Mouse (Mus musculus): Measurements from ENCODE around the gene Wdr77. TPM values are rescaled to one million over a fixed set of nuclear protein-coding genes. Genes with fewer than 3 reads are reported as not detected.
"Not testable (repeated sequence)": the region's sequence is repeated elsewhere in the genome, so short reads cannot be mapped to it uniquely, and the experiment has no call there.

Gene Wdr77
- total RNA-seq, 4 experiments from 2014 or later: 43.3 to 55.6 (median 52.0) TPM

- DNase-seq (ENCODE audit: low spot score in 2 of 2): no peak
Measured at GRCm38 (mm10) chr3:105951348-105951747, 7.8 kb upstream of the Wdr77 start.

DNA sequence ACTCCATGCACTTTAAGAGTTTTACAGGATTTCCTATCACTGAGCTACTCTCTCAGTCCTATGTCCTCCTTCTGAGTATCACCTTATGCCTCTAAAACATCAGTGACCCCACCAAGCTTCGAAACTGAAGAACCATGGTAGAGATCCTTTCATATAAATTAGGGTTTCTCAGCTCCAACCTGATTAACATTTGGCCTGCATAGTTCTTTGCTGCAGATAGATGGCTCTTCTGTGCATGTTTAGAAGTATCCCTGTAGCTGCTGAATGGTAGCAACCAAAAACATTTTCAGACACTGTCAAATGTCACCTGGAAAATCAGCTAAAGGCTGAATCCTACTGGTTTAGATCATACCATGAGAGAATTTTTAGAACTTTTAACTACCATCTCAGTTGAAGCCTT, 1.9 kb upstream of the Wdr77 start:
- DNase-seq (ENCODE audit: low spot score in 2 of 2): no peak

DNA sequence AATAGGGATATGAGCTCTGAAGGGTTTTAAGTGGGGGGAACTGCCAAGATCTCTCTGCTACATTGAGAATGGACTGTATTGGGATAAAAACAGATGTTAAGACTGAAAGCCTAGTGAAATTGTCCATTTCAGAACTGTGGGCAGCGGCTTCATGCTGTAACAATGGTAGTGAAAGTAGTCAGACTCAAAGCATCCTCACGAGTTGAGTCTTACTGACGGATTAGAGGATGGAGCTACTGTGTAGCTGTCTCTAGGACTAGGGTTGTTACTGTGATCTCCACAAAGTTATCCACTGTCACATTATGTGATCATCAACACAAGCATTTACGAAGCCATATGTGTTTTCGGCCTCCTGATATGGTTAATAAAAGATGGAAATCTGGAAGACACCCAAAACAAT, 965 bp upstream of the Wdr77 start:
- DNase-seq (ENCODE audit: low spot score in 2 of 2): no peak

- peak in 1 of 2 experiments; percentile 23 for DNase-seq (ENCODE audit: low spot score in 2 of 2)
Measured at GRCm38 (mm10) chr3:105959585-105959984, 416 bp downstream of the Wdr77 start.

DNA sequence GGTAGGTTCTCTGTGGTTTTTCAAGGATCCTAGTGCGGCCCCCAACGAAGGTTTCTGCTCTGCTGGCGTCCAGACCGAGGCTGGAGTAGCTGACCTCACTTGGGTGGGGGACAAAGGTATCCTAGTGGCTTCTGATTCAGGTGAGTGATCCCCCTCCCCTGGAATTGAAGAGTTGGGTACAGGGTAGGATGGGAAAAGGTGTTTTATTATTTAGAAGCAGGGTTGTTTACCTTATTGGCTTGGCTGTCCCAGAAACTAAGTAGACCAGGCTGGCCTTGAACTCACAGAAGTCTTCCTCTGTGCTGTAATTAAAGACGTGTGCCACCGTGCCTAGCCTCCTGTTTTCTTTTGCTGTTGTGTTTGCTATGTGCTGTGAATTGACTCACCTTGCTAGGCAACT, 830 bp downstream of the Wdr77 start, which contains the start of gene Atp5f1:
Atp5f1 (minus strand) TSS at position 101 of the 400 bp plus-strand sequence.
- DNase-seq (ENCODE audit: low spot score in 2 of 2): no peak

GRCm38 (mm10) chr3:105960700-105961099, 1.5 kb downstream of the Wdr77 start:
- DNase-seq (ENCODE audit: low spot score in 2 of 2): no peak

- DNase-seq (ENCODE audit: low spot score in 2 of 2): no peak
Measured at GRCm38 (mm10) chr3:105971831-105972446, 12.8 kb downstream of the Wdr77 start.

GRCm38 (mm10) chr3:105973411-105973810, 14.2 kb downstream of the Wdr77 start, which contains the start of gene Ovgp1:
TSS of gene Ovgp1 (plus strand) at chr3:105973711.
- DNase-seq (ENCODE audit: low spot score in 2 of 2): no peak

DNA sequence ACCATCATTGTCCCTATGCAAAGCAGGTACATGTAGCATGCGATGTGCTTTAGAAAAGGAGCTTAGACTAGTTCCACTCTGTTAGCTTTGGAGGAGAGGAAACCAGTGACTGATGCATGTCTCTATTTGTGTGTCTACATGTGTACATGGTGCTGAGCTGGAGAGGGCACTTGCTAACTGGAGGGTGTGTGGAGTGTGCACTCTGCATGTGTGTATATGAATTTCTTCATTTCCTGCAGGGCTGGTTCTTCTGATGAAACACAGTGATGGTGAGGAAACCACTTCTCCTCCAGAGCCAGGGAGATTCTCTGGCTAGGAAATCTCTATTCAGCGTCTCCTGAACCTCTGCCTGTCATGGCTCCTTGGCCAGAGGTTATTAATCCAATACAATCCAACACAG, 15.0 kb downstream of the Wdr77 start:
- no peak for DNase-seq (ENCODE audit: low spot score in 2 of 2)

GRCm38 (mm10) chr3:105989611-105990010, 30.4 kb downstream of the Wdr77 start:
- DNase-seq (ENCODE audit: low spot score in 2 of 2): not testable (repeated sequence)

GRCm38 (mm10) chr3:105991653-105992283, 32.6 kb downstream of the Wdr77 start:
- DNase-seq (ENCODE audit: low spot score in 2 of 2): peak in 1 of 2 experiments; percentile 55

GRCm38 (mm10) chr3:105994730-105995129, 35.6 kb downstream of the Wdr77 start:
- no peak for DNase-seq (ENCODE audit: low spot score in 2 of 2)

DNA sequence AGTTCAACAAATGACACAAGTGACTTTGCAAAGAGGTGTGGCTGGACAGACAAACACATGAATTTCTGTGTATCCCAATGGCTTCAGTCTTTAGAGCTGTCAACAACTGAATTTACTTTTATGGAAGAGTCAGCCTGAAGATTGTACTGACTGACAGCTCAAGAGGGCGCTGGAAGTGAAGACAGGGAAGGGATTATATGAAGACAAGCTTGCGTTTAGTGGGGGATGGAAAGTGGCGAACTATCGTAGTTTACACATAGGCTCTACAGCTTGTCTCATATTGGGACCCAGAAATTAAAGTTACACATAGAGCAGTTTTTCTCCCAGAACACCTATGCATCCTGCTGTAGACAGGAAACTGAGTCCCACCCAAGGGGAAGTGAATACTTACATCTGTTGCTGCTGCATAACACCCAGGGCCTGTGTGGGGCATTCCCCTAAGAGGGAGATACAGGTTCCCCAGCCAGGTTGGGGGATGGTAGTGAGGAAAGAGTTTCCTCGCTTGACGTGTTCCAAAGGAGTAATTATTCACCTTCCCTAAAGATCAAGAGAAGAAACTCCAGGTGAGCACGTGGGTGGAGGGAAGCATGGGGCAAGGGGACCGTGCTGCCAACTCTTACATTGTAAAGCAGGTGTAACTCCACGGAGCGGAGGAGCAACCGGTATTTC, 41.7 kb downstream of the Wdr77 start:
- no peak for DNase-seq (ENCODE audit: low spot score in 2 of 2)

DNA sequence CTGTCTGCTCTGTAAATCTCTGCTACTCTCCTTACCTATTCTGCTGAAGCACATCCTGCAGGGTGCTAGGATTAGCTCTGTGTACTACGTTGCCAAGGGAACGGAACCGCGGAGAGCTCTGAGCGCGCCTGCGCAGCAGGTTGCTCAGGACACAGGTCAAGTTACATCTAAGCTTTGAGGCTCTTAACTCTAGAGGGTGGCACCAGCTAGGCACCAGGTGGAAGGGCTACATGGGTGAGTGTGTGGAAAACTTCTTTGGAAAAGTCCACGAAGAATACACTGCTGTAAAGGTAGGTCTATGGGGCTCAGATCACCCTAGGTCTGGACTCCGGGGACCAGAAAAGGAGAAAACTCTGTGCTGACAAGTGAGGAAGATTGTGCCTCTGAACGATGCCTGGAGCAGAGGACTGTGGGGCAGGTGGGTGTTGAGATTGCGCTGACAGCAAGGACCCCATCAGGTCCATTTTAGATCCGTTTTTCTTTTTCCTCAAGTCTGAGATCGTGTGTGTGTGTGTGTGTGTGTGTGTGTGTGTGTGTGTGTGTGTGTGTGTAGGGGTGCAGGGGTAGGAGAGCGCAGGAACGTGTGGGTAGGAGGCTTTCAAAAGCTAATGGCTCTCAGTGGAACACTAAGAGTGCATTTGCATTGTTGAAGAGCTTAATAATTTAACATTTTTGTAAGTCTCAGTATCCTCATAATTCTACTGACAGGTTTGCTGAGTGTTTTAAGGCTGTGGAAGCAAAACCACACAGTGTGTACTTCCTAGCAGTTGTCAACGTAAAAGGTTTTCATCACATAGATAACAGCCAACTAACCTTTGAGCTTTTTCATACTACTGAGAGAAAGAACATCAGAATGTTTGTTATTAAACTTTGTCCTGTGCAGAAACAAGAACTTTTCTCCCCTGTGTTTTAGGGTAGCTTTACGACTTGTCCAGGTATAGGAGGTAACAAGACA, 42.5 kb downstream of the Wdr77 start:
- peak in 1 of 2 experiments; percentile 32 for DNase-seq (ENCODE audit: low spot score in 2 of 2)

- DNase-seq (ENCODE audit: low spot score in 2 of 2): not testable (repeated sequence)
Measured at GRCm38 (mm10) chr3:106003360-106003759, 44.2 kb downstream of the Wdr77 start.

GRCm38 (mm10) chr3:106014546-106014945, 55.4 kb downstream of the Wdr77 start, which contains the start of gene Pifo:
TSS of gene Pifo (minus strand) at chr3:106014646.
- DNase-seq (ENCODE audit: low spot score in 2 of 2): no peak

Other genes starting within 250 kb of the Wdr77 start
- gene Rap1a, start 158.0 kb upstream of the Wdr77 start, total RNA-seq (2022): 100 to 1,000 TPM in 1 of 4 experiments, 10 to 100 TPM in 3; 80.2 to 101 (median 89.7) TPM
- gene Adora3, start 88.5 kb upstream of the Wdr77 start, total RNA-seq (2022): 1 to 10 TPM in 3 of 4 experiments, under 1 TPM in 1; 0.89 to 3.8 (median 2.5) TPM
- gene Tmigd3, start 88.5 kb upstream of the Wdr77 start, total RNA-seq (2022): under 1 TPM; 0.41 to 0.78 (median 0.63) TPM
- gene I830077J02Rik, start 26.7 kb upstream of the Wdr77 start, total RNA-seq (2022): 1 to 10 TPM in 3 of 4 experiments, under 1 TPM in 1; 0.47 to 2.4 (median 1.5) TPM
- 100 to 1,000 TPM; 237 to 261 (median 249) TPM for gene Atp5f1, start 730 bp downstream of the Wdr77 start, total RNA-seq (2022)
- gene Ovgp1, start 14.3 kb downstream of the Wdr77 start, total RNA-seq (2022): 1 to 10 TPM; 2.7 to 5.4 (median 4.1) TPM
- 1 to 10 TPM in 2 of 4 experiments, under 1 TPM in 2; 0.55 to 1.1 (median 0.81) TPM for gene Pifo, start 55.3 kb downstream of the Wdr77 start, total RNA-seq (2022)
- gene Chil5, start 73.4 kb downstream of the Wdr77 start, total RNA-seq (2022): not detected
- 1 to 10 TPM in 1 of 4 experiments, under 1 TPM in 3; 0.64 to 2.0 (median 0.80) TPM for gene Chia1, start 153.9 kb downstream of the Wdr77 start, total RNA-seq (2022)
- gene Chil3, start 208.2 kb downstream of the Wdr77 start, total RNA-seq (2022): not detected

Data from layer of hippocampus, adult 8-10 months (tissue).